Mouse (Mus musculus) lung, adult 2 months (tissue): Measurements from ENCODE around the gene Zcchc14. TPM values are rescaled to one million over a fixed set of nuclear protein-coding genes. Genes with fewer than 3 reads are reported as not detected.
"Not testable (repeated sequence)": the region's sequence is repeated elsewhere in the genome, so short reads cannot be mapped to it uniquely, and the experiment has no call there.

Experiments used
- DNase-seq: peaks from one replicate; pipeline ENCODE4 v3.0.0; 2022
- H3K4me1 ChIP-seq: fragments of 200-500 bp; 2 replicates; pipeline ENCODE4 v1.6.1; 2011; ENCODE audit warnings: low read length; ENCODE audit not compliant: control insufficient read depth, insufficient read depth
- H3K4me3 ChIP-seq: fragments of 200-500 bp; replicated peaks from 2 replicates; pipeline ENCODE3; 2011; ENCODE audit warnings: low read depth, mild to moderate bottlenecking, control low read depth, low read length; ENCODE audit errors: extremely low read depth
- CTCF ChIP-seq: fragments of 200-500 bp; IDR thresholded peaks from 2 replicates; pipeline ENCODE4 v1.5.1; 2011; ENCODE audit warnings: mild to moderate bottlenecking, low read length, control low read depth; ENCODE audit not compliant: insufficient read depth
- POLR2A ChIP-seq: fragments of 200-500 bp; IDR thresholded peaks from 2 replicates; pipeline ENCODE4 v1.6.1; 2011; ENCODE audit warnings: low read depth, mild to moderate bottlenecking, control low read depth, low read length, borderline replicate concordance; ENCODE audit errors: extremely low read depth
- WGBS: fragments of 180-500 bp; shearing (Covaris S2); methylation state at CpG from one replicate; pipeline ENCODE4 v1.1.7; 2018; 5-methylcytosine and 5-hydroxymethylcytosine counted together
- polyA plus RNA-seq: library from polyadenylated mRNA; depleted of rRNA; stranded (reverse); fragments of >200 nt; gene quantifications from 2 replicates; pipeline ENCODE4 v1.2.3, GENCODE M21; 2012

The Zcchc14 gene
- polyA plus RNA-seq, 1 experiment = 40.8 TPM

GRCm38 (mm10) chr8:121668553-121668952 lies 15.9 kb upstream of the Zcchc14 start:
- Histone ChIP-seq H3K4me1 (peaks cover 16% of the 10 kb centered on the region), H3K4me3 (no peak overlapping the region)
- 20% methylated on average over 6 of the region's 6 CpGs for WGBS
- TF ChIP-seq POLR2A = no peak
- no peak for TF ChIP-seq CTCF
- DNase-seq = no peak

DNA sequence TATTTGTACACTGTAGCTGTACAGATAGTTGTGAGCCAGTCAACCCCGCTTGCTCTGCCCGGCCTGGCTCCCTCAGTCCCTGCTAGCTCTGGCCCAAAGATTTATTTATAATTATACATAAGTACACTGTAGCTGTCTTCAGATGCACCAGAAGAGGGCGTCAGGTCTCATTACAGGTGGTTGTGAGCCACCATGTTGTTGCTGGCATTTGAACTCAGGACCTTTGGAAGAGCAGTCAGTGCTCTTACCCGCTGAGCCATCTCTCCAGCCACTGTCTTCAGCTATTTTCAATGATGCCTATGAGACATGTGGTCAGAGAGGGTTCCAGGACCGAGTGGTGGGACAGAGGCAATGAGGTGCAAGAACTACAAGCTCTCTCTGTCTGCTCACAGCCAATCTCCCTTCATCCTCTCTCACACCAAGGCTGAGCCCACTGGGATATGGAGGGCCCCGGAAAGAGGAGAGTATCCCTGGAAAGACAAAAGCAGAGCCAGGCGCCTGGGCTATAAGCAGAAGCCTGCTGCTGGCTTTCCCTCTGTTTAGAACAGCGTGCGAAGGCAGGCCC lies 15.3 kb upstream of the Zcchc14 start:
- 53% methylated on average over 9 of the region's 9 CpGs for WGBS
- peaks cover 16% of the 10 kb centered on the region for H3K4me1 ChIP-seq
- not testable (repeated sequence) for DNase-seq, H3K4me3 ChIP-seq

DNA sequence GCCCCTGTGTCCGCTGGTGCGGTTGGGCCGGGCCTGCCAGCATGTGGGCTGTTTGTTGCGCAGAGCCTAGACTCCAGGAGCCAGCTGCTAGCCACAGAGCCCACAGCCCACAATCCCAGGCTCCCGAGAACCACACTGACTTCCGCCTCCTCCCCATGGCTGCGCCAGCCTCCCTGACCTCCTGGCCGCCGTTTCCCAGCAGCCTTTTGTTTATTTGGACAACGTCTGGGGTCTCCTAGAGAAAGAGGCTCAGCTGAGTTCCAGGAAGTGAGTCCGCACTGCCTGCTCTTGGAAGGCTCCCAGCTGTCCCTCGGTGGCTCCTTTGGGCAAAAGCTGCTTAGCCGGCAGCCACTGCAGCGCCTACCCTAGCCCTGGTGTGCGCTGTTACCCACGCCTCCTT lies 12.6 kb upstream of the Zcchc14 start:
- Histone ChIP-seq H3K4me3 (peak overlapping the region; percentile 25), H3K4me1 (peaks cover 16% of the 10 kb centered on the region)
- peak; percentile 72 for DNase-seq
- WGBS = 3% methylated on average over 16 of the region's 16 CpGs
- TF ChIP-seq POLR2A (peak; percentile 63; the same call in 1 of the 2 replicates), CTCF (no peak)

DNA sequence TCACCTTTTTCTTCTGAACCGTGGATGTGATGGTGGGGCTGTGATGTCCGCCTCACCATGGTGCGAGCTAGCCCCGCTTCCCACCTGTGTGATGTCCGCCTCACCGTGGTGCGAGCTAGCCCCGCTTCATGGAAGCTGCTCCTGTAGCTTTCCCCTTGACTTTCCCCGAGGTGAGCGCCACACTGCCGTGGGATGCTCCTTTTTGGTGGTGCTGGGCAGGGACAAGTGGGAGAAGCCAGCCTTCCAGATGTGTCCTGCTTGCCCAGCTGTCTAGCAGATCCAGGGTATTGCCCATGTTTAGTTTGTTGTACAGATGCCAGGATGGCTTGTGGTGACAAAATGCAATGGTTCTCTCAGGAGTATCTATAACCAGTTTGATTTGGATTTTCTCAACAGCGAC lies 10.4 kb upstream of the Zcchc14 start:
- 96% methylated on average over 12 of the region's 12 CpGs for WGBS
- H3K4me1 ChIP-seq = peaks cover 9% of the 10 kb centered on the region
- no peak for DNase-seq
- no peak overlapping the region for H3K4me3 ChIP-seq
- no peak for TF ChIP-seq POLR2A

DNA sequence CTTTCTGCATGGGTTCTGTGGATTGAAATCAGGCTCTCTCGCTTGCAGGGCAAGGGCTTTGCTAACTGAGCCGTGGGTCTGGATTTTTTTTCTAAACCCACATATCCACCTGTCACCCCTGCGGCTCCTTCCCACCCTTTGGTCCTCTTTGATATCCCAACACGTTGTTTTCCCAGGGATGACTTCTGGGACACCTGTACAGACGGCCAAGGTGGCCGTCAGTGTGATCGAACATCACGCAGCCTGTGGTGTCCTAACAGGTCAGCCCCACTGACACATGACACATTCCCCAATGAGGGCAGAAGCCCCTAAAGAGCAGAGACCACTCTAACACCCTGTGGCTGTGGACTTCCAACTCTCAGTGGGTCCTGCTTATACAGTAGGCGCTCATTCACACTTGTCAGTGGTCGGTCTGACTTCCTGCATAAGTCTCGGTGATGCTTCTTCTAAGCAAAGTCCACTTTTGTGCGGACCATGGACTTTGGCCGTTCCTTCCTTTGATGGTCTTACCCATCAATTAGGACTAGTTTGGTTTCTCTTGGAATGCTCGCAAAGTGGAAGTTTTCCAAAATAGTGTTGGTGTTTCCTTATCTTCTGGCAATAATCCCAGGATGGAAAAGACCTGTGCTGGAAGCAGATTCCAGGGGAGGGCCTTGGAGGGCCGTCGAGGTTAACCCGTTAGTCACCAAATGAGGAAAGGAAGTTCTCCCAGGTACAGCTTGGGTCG lies 9.1 kb upstream of the Zcchc14 start:
- peaks cover 9% of the 10 kb centered on the region for H3K4me1 ChIP-seq
- no peak for TF ChIP-seq CTCF
- TF ChIP-seq POLR2A = no peak
- WGBS = 47% methylated on average over 18 of the region's 18 CpGs
- no peak overlapping the region for H3K4me3 ChIP-seq
- no peak for DNase-seq

GRCm38 (mm10) chr8:121660602-121661001 lies 7.9 kb upstream of the Zcchc14 start:
- TF ChIP-seq CTCF = no peak
- TF ChIP-seq POLR2A = no peak
- peaks cover 4% of the 10 kb centered on the region for H3K4me1 ChIP-seq
- 55% methylated on average over 15 of the region's 15 CpGs for WGBS
- H3K4me3 ChIP-seq = no peak overlapping the region
- no peak for DNase-seq

- TF ChIP-seq POLR2A = no peak
- no peak for TF ChIP-seq CTCF
- no peak for DNase-seq
- Histone ChIP-seq H3K4me3 (no peak overlapping the region), H3K4me1 (peaks cover 4% of the 10 kb centered on the region)
- WGBS = 87% methylated on average over 14 of the region's 14 CpGs
Measured at GRCm38 (mm10) chr8:121654966-121655494, 2.3 kb upstream of the Zcchc14 start.

GRCm38 (mm10) chr8:121654131-121654530 lies 1.4 kb upstream of the Zcchc14 start:
- H3K4me3 ChIP-seq = no peak overlapping the region
- no peak for TF ChIP-seq CTCF
- no peak for TF ChIP-seq POLR2A
- 89% methylated on average over 4 of the region's 4 CpGs for WGBS
- DNase-seq = no peak
- peaks cover 8% of the 10 kb centered on the region for H3K4me1 ChIP-seq

GRCm38 (mm10) chr8:121653340-121654019 lies 779 bp upstream of the Zcchc14 start:
- Histone ChIP-seq H3K4me3 (peak overlapping the region; percentile 65), H3K4me1 (peaks cover 13% of the 10 kb centered on the region)
- 4% methylated on average over 31 of the region's 31 CpGs for WGBS
- TF ChIP-seq POLR2A = no peak
- no peak for TF ChIP-seq CTCF
- DNase-seq = no peak
